Mouse (Mus musculus) liver, embryonic 16.5 days (tissue): ENCODE measurements around the gene Ptgr1. TPM values are rescaled to one million over a fixed set of nuclear protein-coding genes. Genes with fewer than 3 reads are reported as not detected.

Source experiments
- ATAC-seq: fragments of 200-750 bp; cut with Nextera tagmentation; 2 replicates; pipeline ENCODE4 v1.8.0; 2017; ENCODE audit warnings: low read depth, mild to moderate bottlenecking, moderate number of reproducible peaks, moderate library complexity
- H3K27ac ChIP-seq: fragments of 300-500 bp; sonication (generic); 2 replicates; pipeline ENCODE4 v1.5.1; 2014; ENCODE audit warnings: mild to moderate bottlenecking, low read length
- H3K27me3 ChIP-seq: fragments of 300-500 bp; sonication (generic); 2 replicates; pipeline ENCODE4 v1.6.1; 2014; ENCODE audit warnings: low read depth, low read length, mixed read lengths; ENCODE audit not compliant: control insufficient read depth, insufficient read depth
- H3K36me3 ChIP-seq: fragments of 300-500 bp; sonication (generic); 2 replicates; pipeline ENCODE4 v1.6.1; 2014; ENCODE audit warnings: mild to moderate bottlenecking; ENCODE audit not compliant: control insufficient read depth, insufficient read depth
- H3K4me1 ChIP-seq: fragments of 300-500 bp; sonication (generic); 2 replicates; pipeline ENCODE4 v1.6.1; 2014; ENCODE audit warnings: low read depth, low read length, mixed read lengths; ENCODE audit not compliant: control insufficient read depth
- H3K4me2 ChIP-seq: fragments of 300-500 bp; sonication (generic); 2 replicates; pipeline ENCODE4 v1.6.1; 2014; ENCODE audit warnings: low read depth, low read length, mixed read lengths
- H3K4me3 ChIP-seq: fragments of 300-500 bp; sonication (generic); 2 replicates; pipeline ENCODE4 v1.5.1; 2014; ENCODE audit warnings: low read depth, mild to moderate bottlenecking, low read length
- H3K9ac ChIP-seq: fragments of 300-500 bp; sonication (generic); 2 replicates; pipeline ENCODE4 v1.6.1; 2014; ENCODE audit warnings: low read depth, low read length
- H3K9me3 ChIP-seq: fragments of 300-500 bp; sonication (generic); replicated peaks from 2 replicates; pipeline ENCODE4 v1.6.1; 2016; ENCODE audit warnings: low read length; ENCODE audit not compliant: control insufficient read depth
- WGBS: fragments of 180-500 bp; shearing (Covaris S2); extraction: QIAGEN DNeasy Blood & Tissue Kit; methylation state at CpG from one replicate; pipeline ENCODE4 v1.1.7; 2014; ENCODE audit not compliant: insufficient replicate concordance; 5-methylcytosine and 5-hydroxymethylcytosine counted together
- polyA plus RNA-seq: library from polyadenylated mRNA; unstranded; fragments of >200 nt; fragmentation: Nextera tagmentation; extraction: Ambion mirVana; gene quantifications from 2 replicates; pipeline ENCODE4 v1.2.1, GENCODE M21; 2015

Gene Ptgr1
- 12.2 and 13.3 TPM in 2 replicates for polyA plus RNA-seq

- Histone ChIP-seq H3K4me2 (peak within 1 kb of the TSS; percentile 92), H3K27me3 (no peaks in the 10 kb centered on the region), H3K36me3 (no peaks in the 10 kb centered on the region), H3K9ac (peak within 1 kb of the TSS; percentile 58), H3K27ac (0 out of 2 replicates have a peak within 1 kb of the TSS, but pooled peaks have one; percentile 35), H3K4me1 (peaks cover 36% of the 10 kb centered on the region), H3K4me3 (peak within 1 kb of the TSS; percentile 68), H3K9me3 (no peaks in the 10 kb centered on the region)
- under 1% methylated on average over 28 of the region's 28 CpGs for WGBS
- peak; percentile 71 for ATAC-seq
Observed at GRCm38 (mm10) chr4:58986540-58987190, at the start of gene Ptgr1. Gene Ptgr1 (minus strand): TSS chr4:58987119.

- no peak for ATAC-seq
- Histone ChIP-seq H3K4me2 (peak overlapping the region; percentile 91), H3K9ac (peak overlapping the region; percentile 75), H3K27ac (no peak overlapping the region), H3K4me1 (peaks cover 11% of the 10 kb centered on the region), H3K27me3 (no peaks in the 10 kb centered on the region), H3K9me3 (no peaks in the 10 kb centered on the region), H3K4me3 (peak overlapping the region; percentile 76), H3K36me3 (no peaks in the 10 kb centered on the region)
- 53% methylated on average over 18 of the region's 18 CpGs for WGBS
Observed at GRCm38 (mm10) chr4:59035786-59036350, 48.9 kb upstream of the Ptgr1 start.

GRCm38 (mm10) chr4:59034918-59035785, 48.2 kb upstream of the Ptgr1 start, which contains the start of gene Gng10:
Gene Gng10 (plus strand): TSS chr4:59035088.
- peak within 1 kb of the TSS; percentile 29 for H3K27ac ChIP-seq

GRCm38 (mm10) chr4:59034325-59034917, 47.5 kb upstream of the Ptgr1 start:
- Histone ChIP-seq H3K4me1 (peaks cover 11% of the 10 kb centered on the region), H3K9ac (no peak overlapping the region), H3K9me3 (no peaks in the 10 kb centered on the region), H3K27me3 (no peaks in the 10 kb centered on the region), H3K36me3 (no peaks in the 10 kb centered on the region), H3K27ac (no peak overlapping the region), H3K4me3 (peak overlapping the region; percentile 76), H3K4me2 (peak overlapping the region; percentile 91)
- 73% methylated on average over 10 of the region's 10 CpGs for WGBS
- no peak for ATAC-seq

More at GRCm38 (mm10) chr4:59034918-59035785, 48.2 kb upstream of the Ptgr1 start, which contains the start of gene Gng10:
- no peaks in the 10 kb centered on the region for H3K9me3 ChIP-seq
- WGBS: 8% methylated on average over 75 of the region's 76 CpGs
- peak; percentile 80 for ATAC-seq
- no peaks in the 10 kb centered on the region for H3K36me3 ChIP-seq
- H3K27me3 ChIP-seq: no peaks in the 10 kb centered on the region
- H3K4me2 ChIP-seq: peak within 1 kb of the TSS; percentile 91
- H3K9ac ChIP-seq: peak within 1 kb of the TSS; percentile 75
- H3K4me1 ChIP-seq: peaks cover 11% of the 10 kb centered on the region
- peak within 1 kb of the TSS; percentile 76 for H3K4me3 ChIP-seq

GRCm38 (mm10) chr4:59016922-59017321, 30.0 kb upstream of the Ptgr1 start:
- Histone ChIP-seq H3K4me3 (no peak overlapping the region), H3K36me3 (peaks cover 8% of the 10 kb centered on the region; the same call in 1 of the 2 replicates), H3K27me3 (no peaks in the 10 kb centered on the region), H3K4me2 (no peak overlapping the region), H3K9ac (no peak overlapping the region), H3K4me1 (peaks cover 5% of the 10 kb centered on the region), H3K9me3 (no peaks in the 10 kb centered on the region), H3K27ac (no peak overlapping the region)
- ATAC-seq: no peak
- 54% methylated on average over 2 of the region's 2 CpGs for WGBS

- peaks cover 5% of the 10 kb centered on the region; the same call in 1 of the 2 replicates for H3K36me3 ChIP-seq
- 76% methylated on average over 3 of the region's 3 CpGs for WGBS
- no peak overlapping the region for H3K27ac ChIP-seq
- no peak overlapping the region for H3K4me3 ChIP-seq
- H3K4me1 ChIP-seq: peaks cover 12% of the 10 kb centered on the region
- H3K27me3 ChIP-seq: no peaks in the 10 kb centered on the region
- H3K9me3 ChIP-seq: no peaks in the 10 kb centered on the region
- ATAC-seq: no peak
- no peak overlapping the region for H3K4me2 ChIP-seq
- H3K9ac ChIP-seq: no peak overlapping the region
Observed at GRCm38 (mm10) chr4:59015181-59015580, 28.3 kb upstream of the Ptgr1 start.

GRCm38 (mm10) chr4:59011446-59011845, 24.5 kb upstream of the Ptgr1 start:
- no peak overlapping the region for H3K27ac ChIP-seq

GRCm38 (mm10) chr4:59009696-59010095, 22.8 kb upstream of the Ptgr1 start:
- 26% methylated on average over 4 of the region's 4 CpGs for WGBS
- ATAC-seq: no peak
- H3K36me3 ChIP-seq: no peaks in the 10 kb centered on the region
- peaks cover 31% of the 10 kb centered on the region for H3K4me1 ChIP-seq
- no peak overlapping the region for H3K4me3 ChIP-seq
- no peak overlapping the region for H3K27ac ChIP-seq
- H3K9ac ChIP-seq: no peak overlapping the region
- no peaks in the 10 kb centered on the region for H3K27me3 ChIP-seq
- H3K4me2 ChIP-seq: no peak overlapping the region
- no peaks in the 10 kb centered on the region for H3K9me3 ChIP-seq

More at GRCm38 (mm10) chr4:59011446-59011845, 24.5 kb upstream of the Ptgr1 start:
- Histone ChIP-seq H3K9ac (no peak overlapping the region), H3K9me3 (no peaks in the 10 kb centered on the region), H3K36me3 (no peaks in the 10 kb centered on the region), H3K27me3 (no peaks in the 10 kb centered on the region), H3K4me1 (peaks cover 21% of the 10 kb centered on the region), H3K4me3 (no peak overlapping the region), H3K4me2 (no peak overlapping the region)
- no peak for ATAC-seq
- 43% methylated on average over 3 of the region's 3 CpGs for WGBS
